Mouse (Mus musculus): ENCODE data around the gene Gars. TPM values are rescaled to one million over a fixed set of nuclear protein-coding genes. Genes with fewer than 3 reads are reported as not detected.

Gene Gars
- polyA plus RNA-seq, 1 experiment from 2014 or later = 234 TPM

DNA sequence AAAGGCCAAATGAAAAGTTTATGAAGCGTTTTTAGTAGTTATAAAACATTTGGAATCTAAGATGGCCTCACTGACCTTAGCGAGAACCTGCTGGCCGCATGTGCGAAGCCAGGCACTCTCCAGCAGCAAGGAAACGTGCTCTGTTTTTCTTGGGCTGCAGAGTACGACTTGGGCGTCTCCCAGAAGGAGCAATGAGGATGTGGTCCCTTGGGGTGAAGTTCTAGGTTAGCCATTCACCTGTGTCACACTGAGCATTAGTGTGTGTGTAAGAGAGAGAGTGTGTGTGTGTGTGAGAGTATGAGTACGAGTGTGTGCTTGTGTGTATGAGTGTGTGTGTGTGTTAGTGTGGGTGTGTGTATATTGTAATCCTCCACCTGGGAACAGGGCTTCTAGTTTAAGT, 5.4 kb downstream of the Gars start:
- 76% methylated on average over 8 of the region's 8 CpGs for WGBS
- ATAC-seq (ENCODE audit: insufficient read depth, low FRiP score, low TSS enrichment) = no peak
- H3K36me3 ChIP-seq (ENCODE audit: control insufficient read depth, insufficient read depth, low read length) = no peaks in the 10 kb centered on the region

DNA sequence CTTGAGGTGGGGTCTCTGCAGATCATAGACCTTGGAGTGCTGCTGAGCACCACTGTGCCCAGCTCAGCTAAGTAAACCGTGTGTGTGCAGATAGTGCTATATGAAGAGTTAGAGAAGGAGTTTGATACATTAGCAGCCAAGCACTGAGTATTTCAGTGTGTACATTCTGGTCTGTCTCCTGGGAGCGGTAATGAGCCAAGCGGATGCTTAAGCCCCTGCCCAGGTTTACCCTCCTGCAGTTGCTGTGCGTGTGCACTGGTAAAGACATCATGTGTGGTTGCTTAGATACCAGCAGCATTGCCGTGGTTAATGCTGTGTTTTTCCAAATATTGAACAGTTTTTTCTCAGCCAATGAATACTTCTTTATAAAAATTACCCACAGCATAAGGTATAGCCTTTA, 6.7 kb downstream of the Gars start:
- Histone ChIP-seq H3K27ac (ENCODE audit: low read depth, low read length) (no peak overlapping the region), H3K27me3 (ENCODE audit: control insufficient read depth, insufficient read depth, low read length) (no peaks in the 10 kb centered on the region), H3K4me1 (ENCODE audit: control insufficient read depth, insufficient read depth, low read length) (no peaks in the 10 kb centered on the region; the same call in 1 of the 2 replicates), H3K4me2 (ENCODE audit: low read depth) (no peak overlapping the region), H3K9ac (ENCODE audit: low read length) (no peak overlapping the region), H3K4me3 (ENCODE audit: low read depth, low read length) (no peak overlapping the region), H3K9me3 (ENCODE audit: control insufficient read depth, low read length) (no peaks in the 10 kb centered on the region), H3K36me3 (ENCODE audit: control insufficient read depth, insufficient read depth, low read length) (no peaks in the 10 kb centered on the region)
- ATAC-seq (ENCODE audit: insufficient read depth, low FRiP score, low TSS enrichment) (no peak), DNase-seq (ENCODE audit: low spot score) (no peak)
- 73% methylated on average over 5 of the region's 5 CpGs for WGBS

More for the DNA sequence above, 5.4 kb downstream of the Gars start:
- H3K27ac ChIP-seq (ENCODE audit: low read depth, low read length) = no peak overlapping the region
- no peak overlapping the region for H3K4me3 ChIP-seq (ENCODE audit: low read depth, low read length)
- H3K9me3 ChIP-seq (ENCODE audit: control insufficient read depth, low read length) = no peaks in the 10 kb centered on the region
- no peaks in the 10 kb centered on the region for H3K27me3 ChIP-seq (ENCODE audit: control insufficient read depth, insufficient read depth, low read length)
- no peak overlapping the region for H3K4me2 ChIP-seq (ENCODE audit: low read depth)
- DNase-seq (ENCODE audit: low spot score) = no peak
- peaks cover 6% of the 10 kb centered on the region; the same call in 1 of the 2 replicates for H3K4me1 ChIP-seq (ENCODE audit: control insufficient read depth, insufficient read depth, low read length)
- no peak overlapping the region for H3K9ac ChIP-seq (ENCODE audit: low read length)

DNA sequence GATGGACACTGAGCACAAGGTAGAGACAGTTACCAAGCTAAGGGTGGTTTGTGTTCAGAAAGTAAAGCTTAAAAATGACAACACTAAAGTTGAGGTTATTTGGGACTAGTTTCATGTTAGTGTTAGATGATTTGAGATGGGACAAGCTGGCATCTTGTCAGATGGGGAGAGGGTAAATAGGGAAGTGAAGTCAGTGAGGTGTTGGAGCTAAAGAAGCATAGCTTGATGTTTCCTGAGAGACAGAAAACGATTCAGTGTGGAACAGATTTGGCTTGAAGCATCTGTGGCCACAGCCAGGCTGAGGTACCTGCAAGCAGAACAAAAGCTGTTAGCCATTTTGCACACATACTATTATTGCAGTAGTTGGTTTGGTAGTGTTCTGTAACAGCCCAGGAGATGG, 7.5 kb downstream of the Gars start:
- Histone ChIP-seq H3K27ac (ENCODE audit: low read depth, low read length) (no peak overlapping the region), H3K36me3 (ENCODE audit: control insufficient read depth, insufficient read depth, low read length) (no peaks in the 10 kb centered on the region), H3K9me3 (ENCODE audit: control insufficient read depth, low read length) (no peaks in the 10 kb centered on the region), H3K4me1 (ENCODE audit: control insufficient read depth, insufficient read depth, low read length) (no peaks in the 10 kb centered on the region), H3K9ac (ENCODE audit: low read length) (no peak overlapping the region), H3K4me2 (ENCODE audit: low read depth) (no peak overlapping the region), H3K27me3 (ENCODE audit: control insufficient read depth, insufficient read depth, low read length) (no peaks in the 10 kb centered on the region), H3K4me3 (ENCODE audit: low read depth, low read length) (no peak overlapping the region)
- ATAC-seq (ENCODE audit: insufficient read depth, low FRiP score, low TSS enrichment) (no peak), DNase-seq (ENCODE audit: low spot score) (no peak)
- 74% methylated on average over 1 of the region's 1 CpGs for WGBS

DNA sequence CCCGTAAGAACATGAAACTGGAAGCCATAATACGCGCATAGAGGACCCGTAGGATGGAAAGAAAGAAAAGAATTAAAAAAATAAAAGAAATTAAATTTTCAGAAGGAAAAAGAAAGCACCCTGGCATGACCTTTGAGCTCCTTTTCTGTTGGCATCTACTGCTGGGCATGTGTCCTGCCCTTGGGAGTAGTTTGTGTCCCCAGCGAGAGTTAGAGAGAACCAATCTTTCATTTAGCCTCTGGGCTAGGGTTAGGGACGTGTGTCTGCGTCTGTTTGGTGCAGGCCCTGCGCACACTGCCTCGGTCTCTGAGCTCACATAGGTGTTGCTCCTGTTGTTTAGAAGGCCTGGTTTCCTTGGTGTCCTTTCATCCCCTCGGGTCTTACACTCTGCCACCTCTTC, 11.4 kb downstream of the Gars start:
- no peak for ATAC-seq (ENCODE audit: insufficient read depth, low FRiP score, low TSS enrichment)
- DNase-seq (ENCODE audit: low spot score) = no peak
- H3K4me1 ChIP-seq (ENCODE audit: control insufficient read depth, insufficient read depth, low read length) = no peaks in the 10 kb centered on the region
- WGBS = 94% methylated on average over 10 of the region's 10 CpGs
- H3K9ac ChIP-seq (ENCODE audit: low read length) = no peak overlapping the region
- peaks cover 5% of the 10 kb centered on the region; the same call in 1 of the 2 replicates for H3K36me3 ChIP-seq (ENCODE audit: control insufficient read depth, insufficient read depth, low read length)
- no peak overlapping the region for H3K4me3 ChIP-seq (ENCODE audit: low read depth, low read length)
- no peaks in the 10 kb centered on the region for H3K27me3 ChIP-seq (ENCODE audit: control insufficient read depth, insufficient read depth, low read length)
- H3K27ac ChIP-seq (ENCODE audit: low read depth, low read length) = no peak overlapping the region
- no peaks in the 10 kb centered on the region for H3K9me3 ChIP-seq (ENCODE audit: control insufficient read depth, low read length)
- no peak overlapping the region for H3K4me2 ChIP-seq (ENCODE audit: low read depth)

DNA sequence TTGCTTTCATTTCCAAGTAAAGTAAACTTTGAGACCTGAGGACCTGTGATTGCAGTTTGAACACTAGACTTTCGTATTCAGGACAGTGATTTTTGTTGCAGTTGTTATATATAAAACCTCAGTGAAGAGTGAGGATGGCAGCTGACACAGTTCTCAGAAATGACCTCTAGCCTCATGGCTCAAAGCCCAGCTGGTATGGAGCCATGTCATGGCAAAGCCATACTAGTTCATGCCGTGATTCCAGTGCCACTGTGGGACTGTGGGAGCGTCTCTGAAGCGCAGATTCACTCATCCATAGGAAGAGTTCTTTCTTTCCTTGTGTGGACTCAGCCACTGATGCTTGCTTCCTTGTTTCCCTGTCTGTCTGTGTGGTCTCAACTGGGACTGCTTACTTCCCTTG, 16.7 kb downstream of the Gars start:
- H3K9ac ChIP-seq (ENCODE audit: low read length) = no peak overlapping the region
- DNase-seq (ENCODE audit: low spot score) = no peak
- no peak overlapping the region for H3K27ac ChIP-seq (ENCODE audit: low read depth, low read length)
- no peaks in the 10 kb centered on the region for H3K9me3 ChIP-seq (ENCODE audit: control insufficient read depth, low read length)
- no peaks in the 10 kb centered on the region for H3K27me3 ChIP-seq (ENCODE audit: control insufficient read depth, insufficient read depth, low read length)
- no peak overlapping the region for H3K4me3 ChIP-seq (ENCODE audit: low read depth, low read length)
- no peak overlapping the region for H3K4me2 ChIP-seq (ENCODE audit: low read depth)
- WGBS = 94% methylated on average over 4 of the region's 4 CpGs
- peaks cover 10% of the 10 kb centered on the region for H3K36me3 ChIP-seq (ENCODE audit: control insufficient read depth, insufficient read depth, low read length)
- no peaks in the 10 kb centered on the region for H3K4me1 ChIP-seq (ENCODE audit: control insufficient read depth, insufficient read depth, low read length)
- ATAC-seq (ENCODE audit: insufficient read depth, low FRiP score, low TSS enrichment) = no peak

DNA sequence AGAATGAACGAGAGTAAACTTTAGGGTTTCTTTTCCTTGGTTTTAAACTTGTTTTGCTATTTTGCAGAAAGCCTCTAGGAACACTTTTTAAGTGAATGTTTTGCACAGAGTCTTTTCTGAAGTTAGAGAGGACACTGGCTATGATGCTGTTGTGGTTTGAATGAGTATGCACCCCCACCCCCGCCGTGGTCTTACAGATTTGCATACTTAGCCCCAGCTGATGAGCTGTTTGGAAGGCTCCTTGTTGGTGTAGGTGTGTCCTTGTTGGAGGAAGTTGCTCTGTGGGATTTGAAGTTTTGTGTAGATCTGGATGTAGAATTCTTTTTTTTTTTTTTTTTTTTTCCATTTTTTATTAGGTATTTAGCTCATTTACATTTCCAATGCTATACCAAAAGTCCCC, 19.6 kb downstream of the Gars start:
- H3K9ac ChIP-seq (ENCODE audit: low read length) = no peak overlapping the region
- peaks cover 6% of the 10 kb centered on the region for H3K36me3 ChIP-seq (ENCODE audit: control insufficient read depth, insufficient read depth, low read length)
- no peaks in the 10 kb centered on the region for H3K9me3 ChIP-seq (ENCODE audit: control insufficient read depth, low read length)
- H3K27ac ChIP-seq (ENCODE audit: low read depth, low read length) = no peak overlapping the region
- DNase-seq (ENCODE audit: low spot score) (no peak), ATAC-seq (ENCODE audit: insufficient read depth, low FRiP score, low TSS enrichment) (no peak)
- H3K4me3 ChIP-seq (ENCODE audit: low read depth, low read length) = no peak overlapping the region
- H3K4me1 ChIP-seq (ENCODE audit: control insufficient read depth, insufficient read depth, low read length) = no peaks in the 10 kb centered on the region
- H3K4me2 ChIP-seq (ENCODE audit: low read depth) = no peak overlapping the region
- 97% methylated on average over 3 of the region's 3 CpGs for WGBS
- no peaks in the 10 kb centered on the region for H3K27me3 ChIP-seq (ENCODE audit: control insufficient read depth, insufficient read depth, low read length)

DNA sequence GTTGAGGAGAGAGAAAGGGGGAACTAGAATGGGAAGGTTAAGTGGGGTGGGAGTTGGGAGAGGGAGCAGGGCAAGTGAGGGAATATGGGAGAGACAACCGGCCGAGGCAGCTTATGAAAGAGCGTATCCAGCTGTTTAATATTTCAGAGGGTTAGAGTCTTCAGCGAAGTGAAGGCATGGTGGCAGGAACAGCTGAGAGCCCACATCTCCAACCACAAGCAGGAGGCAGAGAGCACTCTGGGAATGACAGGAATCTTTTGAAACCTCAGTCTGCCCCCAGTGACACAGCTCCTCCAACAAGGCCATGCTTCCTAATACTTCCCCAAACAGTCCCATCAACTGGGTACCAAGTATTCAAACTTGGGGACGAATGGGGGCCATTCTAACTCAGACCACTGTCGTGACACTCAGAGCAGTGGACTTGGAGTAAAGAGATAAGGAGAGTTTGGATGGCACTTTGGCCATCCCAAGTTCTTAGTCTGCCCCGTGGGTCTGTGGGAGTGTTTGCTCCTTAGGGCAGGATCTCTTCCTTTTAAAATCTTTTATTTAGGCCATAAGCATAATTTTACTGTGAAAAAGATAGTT, 22.5 kb downstream of the Gars start:
- no peak for DNase-seq (ENCODE audit: low spot score)
- H3K4me2 ChIP-seq (ENCODE audit: low read depth) = no peak overlapping the region
- H3K9ac ChIP-seq (ENCODE audit: low read length) = no peak overlapping the region
- 92% methylated on average over 7 of the region's 7 CpGs for WGBS
- no peak for ATAC-seq (ENCODE audit: insufficient read depth, low FRiP score, low TSS enrichment)
- H3K27ac ChIP-seq (ENCODE audit: low read depth, low read length) = no peak overlapping the region
- no peaks in the 10 kb centered on the region for H3K27me3 ChIP-seq (ENCODE audit: control insufficient read depth, insufficient read depth, low read length)
- peaks cover 5% of the 10 kb centered on the region for H3K36me3 ChIP-seq (ENCODE audit: control insufficient read depth, insufficient read depth, low read length)
- H3K4me1 ChIP-seq (ENCODE audit: control insufficient read depth, insufficient read depth, low read length) = no peaks in the 10 kb centered on the region
- H3K9me3 ChIP-seq (ENCODE audit: control insufficient read depth, low read length) = no peaks in the 10 kb centered on the region
- H3K4me3 ChIP-seq (ENCODE audit: low read depth, low read length) = no peak overlapping the region

DNA sequence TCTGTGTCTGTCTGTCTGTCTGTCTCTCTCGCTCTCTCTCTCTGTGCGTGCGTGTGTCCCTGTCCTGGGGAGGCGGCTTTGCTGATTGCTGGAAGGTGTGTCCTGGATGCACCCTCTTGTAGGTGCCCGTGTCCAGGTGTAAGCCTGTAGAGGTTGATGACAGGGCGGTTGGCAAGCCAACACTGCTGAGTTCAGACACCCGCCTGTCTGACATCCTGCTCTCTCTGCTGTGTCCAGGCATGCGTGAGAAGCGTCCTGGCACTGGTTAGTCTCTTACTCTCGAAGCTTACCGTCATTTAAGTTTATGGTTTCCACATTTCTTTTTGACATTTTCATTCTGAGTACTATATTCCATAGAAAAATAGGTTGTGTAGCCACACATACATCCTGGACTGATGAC, 23.5 kb downstream of the Gars start:
- H3K27ac ChIP-seq (ENCODE audit: low read depth, low read length) = no peak overlapping the region
- H3K4me1 ChIP-seq (ENCODE audit: control insufficient read depth, insufficient read depth, low read length) = no peaks in the 10 kb centered on the region
- no peak overlapping the region for H3K4me2 ChIP-seq (ENCODE audit: low read depth)
- no peak for ATAC-seq (ENCODE audit: insufficient read depth, low FRiP score, low TSS enrichment)
- H3K9me3 ChIP-seq (ENCODE audit: control insufficient read depth, low read length) = no peaks in the 10 kb centered on the region
- no peak overlapping the region for H3K4me3 ChIP-seq (ENCODE audit: low read depth, low read length)
- no peak overlapping the region for H3K9ac ChIP-seq (ENCODE audit: low read length)
- 95% methylated on average over 11 of the region's 11 CpGs for WGBS
- peaks cover 6% of the 10 kb centered on the region for H3K36me3 ChIP-seq (ENCODE audit: control insufficient read depth, insufficient read depth, low read length)
- DNase-seq (ENCODE audit: low spot score) = no peak
- no peaks in the 10 kb centered on the region for H3K27me3 ChIP-seq (ENCODE audit: control insufficient read depth, insufficient read depth, low read length)

DNA sequence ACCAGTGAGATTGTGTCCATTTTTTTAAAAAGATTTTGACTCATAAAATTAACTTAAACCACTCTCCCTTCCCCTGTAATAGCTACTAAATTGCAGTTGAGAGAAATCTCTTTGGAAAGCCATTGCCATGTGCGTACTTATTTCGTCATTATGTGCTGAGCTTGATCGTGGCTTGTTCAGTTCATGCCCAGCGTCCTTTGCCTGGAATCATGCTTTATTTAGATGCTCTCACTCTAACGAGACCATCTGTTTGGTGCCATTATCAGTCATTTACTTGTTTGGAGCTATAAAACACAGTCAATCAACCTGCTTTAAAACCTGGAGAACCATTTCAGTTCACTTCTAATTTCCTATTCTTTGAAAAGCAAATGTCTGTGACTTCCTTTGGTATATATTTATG, 24.4 kb downstream of the Gars start:
- H3K27ac ChIP-seq (ENCODE audit: low read depth, low read length) = no peak overlapping the region
- H3K27me3 ChIP-seq (ENCODE audit: control insufficient read depth, insufficient read depth, low read length) = no peaks in the 10 kb centered on the region
- H3K4me3 ChIP-seq (ENCODE audit: low read depth, low read length) = no peak overlapping the region
- DNase-seq (ENCODE audit: low spot score) (no peak), ATAC-seq (ENCODE audit: insufficient read depth, low FRiP score, low TSS enrichment) (no peak)
- H3K36me3 ChIP-seq (ENCODE audit: control insufficient read depth, insufficient read depth, low read length) = peaks cover 6% of the 10 kb centered on the region
- no peak overlapping the region for H3K4me2 ChIP-seq (ENCODE audit: low read depth)
- 83% methylated on average over 5 of the region's 5 CpGs for WGBS
- no peaks in the 10 kb centered on the region for H3K4me1 ChIP-seq (ENCODE audit: control insufficient read depth, insufficient read depth, low read length)
- H3K9ac ChIP-seq (ENCODE audit: low read length) = no peak overlapping the region
- no peaks in the 10 kb centered on the region for H3K9me3 ChIP-seq (ENCODE audit: control insufficient read depth, low read length)
